14 mouse cellular contexts compared by ENCODE assay signal in the genomic region with DNA sequence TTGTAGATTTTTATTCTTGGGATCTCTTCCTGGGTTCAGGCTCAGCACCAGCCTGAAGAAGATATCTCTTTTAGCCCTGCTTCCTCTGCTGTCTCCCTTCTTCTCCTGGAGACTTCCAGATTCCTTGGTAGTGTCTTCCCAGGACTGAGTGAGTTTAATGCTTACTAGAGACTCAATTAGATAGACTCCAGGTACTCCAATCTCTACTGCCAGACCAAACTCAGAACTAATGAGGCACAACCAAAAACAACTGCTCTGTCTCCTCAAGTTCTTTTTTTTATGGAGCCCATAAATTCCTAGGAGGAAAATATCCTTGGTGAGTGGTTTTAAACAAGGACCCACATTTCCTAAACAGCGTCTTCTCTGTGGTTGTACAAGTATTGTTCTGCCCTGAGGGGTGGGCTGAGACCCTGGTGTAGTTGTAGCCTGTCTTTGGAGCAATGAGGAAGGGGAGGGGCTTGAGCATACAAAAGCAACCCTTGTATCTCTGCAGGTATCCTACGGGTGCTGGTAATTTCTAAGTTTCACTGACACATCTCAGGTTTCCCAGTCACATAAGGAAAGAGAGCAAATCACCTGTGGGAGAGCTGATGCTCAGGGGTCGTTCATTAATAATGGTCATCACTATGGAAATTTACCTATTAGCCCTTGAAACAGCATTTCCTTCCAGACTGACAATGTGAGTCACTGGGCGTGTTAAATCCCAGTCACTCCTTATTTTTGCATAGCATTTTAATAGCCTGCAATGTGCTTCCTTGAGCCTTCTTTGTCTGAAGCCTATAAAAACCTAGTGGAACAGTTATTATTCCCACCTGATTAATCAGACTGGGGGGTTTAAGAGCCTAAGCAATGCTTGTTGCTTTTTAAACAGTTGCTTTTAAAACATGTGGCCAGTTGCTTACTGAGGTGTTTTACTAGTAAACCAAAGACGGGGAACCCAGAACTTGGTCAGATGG.
"Had no signal": no experiment of that assay in that cellular context is flagged by ENCODE, and none has a peak within 500 bp of the region (broad histone marks: within the 10 kb centered on the region; RNA-seq: fewer than 3 reads in every experiment).

No protein-coding gene starts in this region.

- H3K4me3 ChIP-seq: left cerebral cortex, adult 2 months; liver, embryonic 15.5 days; midbrain, embryonic 10.5 days had no signal

- ATAC-seq: intestine, embryonic 16.5 days had no signal

- H3K36me3 ChIP-seq: liver, embryonic 15.5 days; midbrain, embryonic 10.5 days had no signal

- H3K4me2 ChIP-seq: liver, embryonic 11.5 days; liver, embryonic 15.5 days; lung, embryonic 14.5 days had no signal

- H3K9me3 ChIP-seq: liver, embryonic 15.5 days; midbrain, embryonic 10.5 days had no signal

- H3K27ac ChIP-seq: left cerebral cortex, adult 2 months; liver, embryonic 15.5 days; midbrain, embryonic 10.5 days had no signal

- H3K27me3 ChIP-seq: liver, embryonic 15.5 days had no signal

- H3K4me1 ChIP-seq: liver, embryonic 15.5 days; midbrain, embryonic 10.5 days had no signal

- DNase-seq: kidney, postnatal 10 days; lung, embryonic 14.5 days; lung, postnatal 10 days; lung, postnatal 4 days; midbrain, embryonic 14.5 days; right cerebral cortex, postnatal 4 days; spleen, adult 18-20 months; thymus, adult 18-20 months; thymus, postnatal 14 days had no signal

- H3K9ac ChIP-seq: liver, embryonic 15.5 days; lung, embryonic 14.5 days had no signal
